Mouse (Mus musculus): ENCODE measurements around the gene Pkd1l2. TPM values are rescaled to one million over a fixed set of nuclear protein-coding genes. Genes with fewer than 3 reads are reported as not detected.

Gene Pkd1l2
- polyA plus RNA-seq, 2 experiments, result 0.07 to 0.16 TPM

GRCm38 (mm10) chr8:117053135-117054079, 28.8 kb downstream of the Pkd1l2 start:
- no peaks in the 10 kb centered on the region for H3K27me3 ChIP-seq (ENCODE audit: control insufficient read depth, insufficient read depth, low read length)
- H3K4me2 ChIP-seq (replicated peaks; ENCODE audit: low read depth, low read length, severe bottlenecking), result no peak overlapping the region
- TF ChIP-seq POLR2A (IDR thresholded peaks at IDR 0.05; ENCODE audit: borderline replicate concordance, extremely low read depth, insufficient read depth, insufficient read length), result no peak
- 77% methylated on average over 12 of the region's 12 CpGs for WGBS
- H3K4me3 ChIP-seq (replicated peaks; ENCODE audit: low read length), result no peak overlapping the region
- H3K36me3 ChIP-seq (ENCODE audit: control insufficient read depth, insufficient read depth, low read length), result no peaks in the 10 kb centered on the region
- H3K4me1 ChIP-seq (ENCODE audit: control insufficient read depth, insufficient read depth, low read length), result no peaks in the 10 kb centered on the region
- no peaks in the 10 kb centered on the region for H3K9me3 ChIP-seq (ENCODE audit: control insufficient read depth, low read length)
- ATAC-seq (ENCODE audit: low FRiP score, low read depth) (no peak), DNase-seq (ENCODE audit: low spot score) (no peak)
- no peak overlapping the region for H3K9ac ChIP-seq (ENCODE audit: low read depth, low read length, severe bottlenecking)
- no peak overlapping the region for H3K27ac ChIP-seq (replicated peaks; ENCODE audit: low read depth, low read length)

DNA sequence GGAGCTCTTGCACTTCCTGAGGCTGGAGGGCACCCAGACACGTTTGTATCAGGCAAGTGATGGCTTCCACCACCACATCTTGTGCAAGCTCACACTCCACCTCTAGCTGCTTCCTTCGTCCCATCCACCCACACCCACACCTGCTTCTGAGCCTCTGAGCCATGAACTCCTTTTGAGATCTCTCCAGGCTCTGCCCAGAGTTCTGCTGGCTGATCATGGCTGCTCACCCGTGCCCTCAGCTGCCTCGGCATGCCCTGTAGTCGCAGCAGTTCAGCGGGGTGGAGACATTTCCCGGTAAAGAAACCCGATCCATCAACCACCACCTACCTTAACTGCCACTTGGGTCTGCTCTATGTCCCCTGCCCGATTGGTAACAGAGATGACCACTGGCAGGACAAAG, 30.9 kb downstream of the Pkd1l2 start:
- 47% methylated on average over 9 of the region's 9 CpGs for WGBS
- Histone ChIP-seq H3K36me3 (ENCODE audit: control insufficient read depth, insufficient read depth, low read length) (no peaks in the 10 kb centered on the region), H3K27me3 (ENCODE audit: control insufficient read depth, insufficient read depth, low read length) (no peaks in the 10 kb centered on the region), H3K4me1 (ENCODE audit: control insufficient read depth, insufficient read depth, low read length) (no peaks in the 10 kb centered on the region), H3K9me3 (ENCODE audit: control insufficient read depth, low read length) (no peaks in the 10 kb centered on the region), H3K9ac (ENCODE audit: low read depth, low read length, severe bottlenecking) (no peak overlapping the region), H3K4me3 (replicated peaks; ENCODE audit: low read length) (no peak overlapping the region), H3K4me2 (replicated peaks; ENCODE audit: low read depth, low read length, severe bottlenecking) (no peak overlapping the region), H3K27ac (replicated peaks; ENCODE audit: low read depth, low read length) (no peak overlapping the region)
- DNase-seq (ENCODE audit: low spot score) (no peak), ATAC-seq (ENCODE audit: low FRiP score, low read depth) (no peak)
- no peak for TF ChIP-seq POLR2A (IDR thresholded peaks at IDR 0.05; ENCODE audit: borderline replicate concordance, extremely low read depth, insufficient read depth, insufficient read length)

DNA sequence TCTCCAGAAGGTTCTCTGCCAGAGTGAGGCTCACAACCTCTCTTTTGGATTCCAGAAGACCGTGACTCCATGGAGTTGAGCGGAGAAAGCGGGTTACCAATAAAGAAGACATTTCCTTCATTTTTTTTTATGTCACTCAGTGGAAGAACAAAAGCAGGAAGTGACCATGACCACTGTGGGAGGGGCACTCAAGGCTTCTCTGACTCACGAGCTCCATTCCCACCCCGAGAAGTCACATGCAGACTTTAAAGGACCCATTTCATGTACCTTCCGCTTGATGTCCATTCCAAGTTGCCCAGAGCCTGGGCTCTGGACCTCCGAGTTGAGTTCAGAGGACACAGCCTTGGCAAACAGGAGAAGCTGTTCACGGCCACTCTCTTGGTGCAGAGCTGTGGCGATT, 31.5 kb downstream of the Pkd1l2 start:
- H3K9me3 ChIP-seq (ENCODE audit: control insufficient read depth, low read length), result no peaks in the 10 kb centered on the region
- H3K27ac ChIP-seq (replicated peaks; ENCODE audit: low read depth, low read length), result no peak overlapping the region
- ATAC-seq (ENCODE audit: low FRiP score, low read depth) (no peak), DNase-seq (ENCODE audit: low spot score) (no peak)
- no peaks in the 10 kb centered on the region for H3K4me1 ChIP-seq (ENCODE audit: control insufficient read depth, insufficient read depth, low read length)
- no peaks in the 10 kb centered on the region for H3K27me3 ChIP-seq (ENCODE audit: control insufficient read depth, insufficient read depth, low read length)
- no peak overlapping the region for H3K9ac ChIP-seq (ENCODE audit: low read depth, low read length, severe bottlenecking)
- TF ChIP-seq POLR2A (IDR thresholded peaks at IDR 0.05; ENCODE audit: borderline replicate concordance, extremely low read depth, insufficient read depth, insufficient read length), result no peak
- WGBS, result 86% methylated on average over 9 of the region's 9 CpGs
- H3K36me3 ChIP-seq (ENCODE audit: control insufficient read depth, insufficient read depth, low read length), result no peaks in the 10 kb centered on the region
- no peak overlapping the region for H3K4me3 ChIP-seq (replicated peaks; ENCODE audit: low read length)
- H3K4me2 ChIP-seq (replicated peaks; ENCODE audit: low read depth, low read length, severe bottlenecking), result no peak overlapping the region

GRCm38 (mm10) chr8:117049444-117049843, 32.8 kb downstream of the Pkd1l2 start:
- ATAC-seq (ENCODE audit: low FRiP score, low read depth), result no peak
- Histone ChIP-seq H3K9ac (ENCODE audit: low read depth, low read length, severe bottlenecking) (no peak overlapping the region), H3K27me3 (ENCODE audit: control insufficient read depth, insufficient read depth, low read length) (no peaks in the 10 kb centered on the region), H3K27ac (replicated peaks; ENCODE audit: low read depth, low read length) (no peak overlapping the region), H3K36me3 (ENCODE audit: control insufficient read depth, insufficient read depth, low read length) (no peaks in the 10 kb centered on the region), H3K9me3 (ENCODE audit: control insufficient read depth, low read length) (no peaks in the 10 kb centered on the region), H3K4me3 (replicated peaks; ENCODE audit: low read length) (no peak overlapping the region), H3K4me2 (replicated peaks; ENCODE audit: low read depth, low read length, severe bottlenecking) (no peak overlapping the region), H3K4me1 (ENCODE audit: control insufficient read depth, insufficient read depth, low read length) (no peaks in the 10 kb centered on the region)
- TF ChIP-seq POLR2A (IDR thresholded peaks at IDR 0.05; ENCODE audit: borderline replicate concordance, extremely low read depth, insufficient read depth, insufficient read length), result no peak
- whole genome bisulfite sequencing, result 67% methylated on average over 7 of the region's 7 CpGs
- DNase-seq (ENCODE audit: low spot score), result no peak

- no peaks in the 10 kb centered on the region for H3K4me1 ChIP-seq (ENCODE audit: control insufficient read depth, insufficient read depth, low read length)
- DNase-seq (ENCODE audit: low spot score) (no peak), ATAC-seq (ENCODE audit: low FRiP score, low read depth) (no peak)
- 87% methylated on average over 3 of the region's 3 CpGs for WGBS
- no peaks in the 10 kb centered on the region for H3K36me3 ChIP-seq (ENCODE audit: control insufficient read depth, insufficient read depth, low read length)
- TF ChIP-seq POLR2A (IDR thresholded peaks at IDR 0.05; ENCODE audit: borderline replicate concordance, extremely low read depth, insufficient read depth, insufficient read length), result no peak
- H3K9ac ChIP-seq (ENCODE audit: low read depth, low read length, severe bottlenecking), result no peak overlapping the region
- no peaks in the 10 kb centered on the region for H3K9me3 ChIP-seq (ENCODE audit: control insufficient read depth, low read length)
- H3K27ac ChIP-seq (replicated peaks; ENCODE audit: low read depth, low read length), result no peak overlapping the region
- no peak overlapping the region for H3K4me2 ChIP-seq (replicated peaks; ENCODE audit: low read depth, low read length, severe bottlenecking)
- H3K4me3 ChIP-seq (replicated peaks; ENCODE audit: low read length), result no peak overlapping the region
- no peaks in the 10 kb centered on the region for H3K27me3 ChIP-seq (ENCODE audit: control insufficient read depth, insufficient read depth, low read length)
These were observed 38.7 kb downstream of the Pkd1l2 start for GRCm38 (mm10) chr8:117043584-117043983.

Data from limb, embryonic 14.5 days (tissue).